Mouse (Mus musculus): ENCODE results near the gene Ajuba.
A peak's percentile ranks its signal among the peaks of the same experiment; 100 is the strongest.
"Not testable (repeated sequence)": the region's sequence is repeated elsewhere in the genome, so short reads cannot be mapped to it uniquely, and the experiment has no call there.

Gene Ajuba

GRCm38 (mm10) chr14:54577089-54577982 lies at the start of gene Ajuba:
Gene Ajuba, minus strand, starts transcription at chr14:54577558.
- DNase-seq (ENCODE audit: low read depth) = no peak

GRCm38 (mm10) chr14:54624976-54625375 lies 47.6 kb upstream of the Ajuba start:
- no peak for DNase-seq (ENCODE audit: low read depth)

GRCm38 (mm10) chr14:54623334-54623733 lies 46.0 kb upstream of the Ajuba start:
- DNase-seq (ENCODE audit: low read depth) = no peak

- DNase-seq (ENCODE audit: low read depth) = no peak
Observed at GRCm38 (mm10) chr14:54621133-54621532, 43.8 kb upstream of the Ajuba start, which contains the start of gene Psmb11. Gene Psmb11, plus strand, starts transcription at chr14:54621433.

- peak; percentile 82 for DNase-seq (ENCODE audit: low read depth)
Observed at GRCm38 (mm10) chr14:54617897-54618365, 40.6 kb upstream of the Ajuba start, which contains the start of gene Psmb5. Gene Psmb5, minus strand, starts transcription at chr14:54618022.

GRCm38 (mm10) chr14:54617152-54617896 lies 40.0 kb upstream of the Ajuba start:
- DNase-seq (ENCODE audit: low read depth) = no peak

- DNase-seq (ENCODE audit: low read depth) = no peak
Observed at GRCm38 (mm10) chr14:54616226-54616825, 39.0 kb upstream of the Ajuba start.

GRCm38 (mm10) chr14:54614130-54614529 lies 36.8 kb upstream of the Ajuba start:
- DNase-seq (ENCODE audit: low read depth) = not testable (repeated sequence)

- DNase-seq (ENCODE audit: low read depth) = no peak
Observed at GRCm38 (mm10) chr14:54610648-54611047, 33.3 kb upstream of the Ajuba start.

- no peak for DNase-seq (ENCODE audit: low read depth)
Observed at GRCm38 (mm10) chr14:54609962-54610361, 32.6 kb upstream of the Ajuba start.

GRCm38 (mm10) chr14:54609245-54609644 lies 31.9 kb upstream of the Ajuba start:
- no peak for DNase-seq (ENCODE audit: low read depth)

GRCm38 (mm10) chr14:54607226-54607625 lies 29.9 kb upstream of the Ajuba start:
- DNase-seq (ENCODE audit: low read depth) = no peak

GRCm38 (mm10) chr14:54605752-54606321 lies 28.5 kb upstream of the Ajuba start, which contains the start of gene 4931414P19Rik:
Gene 4931414P19Rik, minus strand, starts transcription at chr14:54605993.
- peak; percentile 42 for DNase-seq (ENCODE audit: low read depth)

- no peak for DNase-seq (ENCODE audit: low read depth)
Observed at GRCm38 (mm10) chr14:54603686-54604085, 26.3 kb upstream of the Ajuba start.

- DNase-seq (ENCODE audit: low read depth) = peak; percentile 91
Observed at GRCm38 (mm10) chr14:54603038-54603654, 25.8 kb upstream of the Ajuba start.

- no peak for DNase-seq (ENCODE audit: low read depth)
Observed at GRCm38 (mm10) chr14:54602613-54603012, 25.3 kb upstream of the Ajuba start.

- no peak for DNase-seq (ENCODE audit: low read depth)
Observed at GRCm38 (mm10) chr14:54601601-54602000, 24.2 kb upstream of the Ajuba start.

- DNase-seq (ENCODE audit: low read depth) = no peak
Observed at GRCm38 (mm10) chr14:54597084-54597483, 19.7 kb upstream of the Ajuba start.

GRCm38 (mm10) chr14:54594631-54595414 lies 17.5 kb upstream of the Ajuba start:
- DNase-seq (ENCODE audit: low read depth) = no peak

GRCm38 (mm10) chr14:54594055-54594454 lies 16.7 kb upstream of the Ajuba start:
- DNase-seq (ENCODE audit: low read depth) = no peak

Measured in c-Kit-positive CD71-negative TER-119-negative erythroid progenitor cells, embryonic 14.5 days (primary cell).